Mouse (Mus musculus): Measurements from ENCODE around the gene Bloc1s3.

Bloc1s3 gene

GRCm38 (mm10) chr7:19508150-19508923 lies at the start of gene Bloc1s3, which contains the start of gene Trappc6a:
Bloc1s3 (minus strand) TSS chr7:19508367.
Trappc6a (plus strand) TSS chr7:19508395.
- peak; percentile 88 for DNase-seq

GRCm38 (mm10) chr7:19557086-19557485 lies 48.9 kb upstream of the Bloc1s3 start:
- DNase-seq = no peak

GRCm38 (mm10) chr7:19554168-19554567 lies 46.0 kb upstream of the Bloc1s3 start:
- DNase-seq = no peak

DNA sequence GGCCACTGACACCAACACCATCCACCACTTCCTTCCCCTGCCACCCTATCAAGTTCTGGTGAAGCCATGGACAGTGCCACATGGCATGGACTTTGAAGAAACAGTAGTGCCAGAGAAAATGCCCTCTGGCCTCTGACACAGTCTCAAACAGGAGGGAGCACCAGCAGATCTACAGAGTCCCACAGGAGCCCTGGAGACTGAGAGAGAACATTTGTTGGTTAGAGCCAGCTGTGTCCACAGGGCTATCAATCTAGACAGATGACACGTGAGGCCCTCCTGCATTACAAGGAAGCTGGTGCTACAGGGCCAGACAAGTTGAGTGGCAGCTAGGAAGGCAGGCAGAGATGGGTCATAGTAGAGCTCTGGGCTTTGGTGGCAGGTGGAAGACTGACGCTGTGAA lies 44.3 kb upstream of the Bloc1s3 start:
- DNase-seq = no peak

DNA sequence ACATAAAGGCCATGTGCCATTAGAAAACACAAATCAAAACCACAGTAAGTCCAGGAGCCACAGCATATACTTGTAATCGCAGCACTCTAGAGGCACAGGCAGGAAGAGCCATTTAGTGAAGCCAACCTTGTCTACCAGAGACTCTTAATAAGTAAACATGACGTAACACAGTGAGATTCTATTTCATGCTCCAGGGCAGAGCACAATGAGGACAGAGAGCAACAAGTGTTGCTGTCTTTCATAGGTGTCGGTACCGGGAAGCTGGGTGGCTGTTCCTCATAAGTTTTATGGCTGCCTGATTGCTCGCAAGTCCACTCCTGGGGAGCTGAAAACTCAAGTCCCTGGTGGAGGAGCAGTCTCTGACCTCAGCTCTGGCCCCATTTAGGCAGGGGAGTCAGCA lies 43.5 kb upstream of the Bloc1s3 start:
- no peak for DNase-seq

- DNase-seq = no peak
These were observed 41.2 kb upstream of the Bloc1s3 start for GRCm38 (mm10) chr7:19549394-19549793.

GRCm38 (mm10) chr7:19547344-19547969 lies 39.3 kb upstream of the Bloc1s3 start:
- no peak for DNase-seq

DNA sequence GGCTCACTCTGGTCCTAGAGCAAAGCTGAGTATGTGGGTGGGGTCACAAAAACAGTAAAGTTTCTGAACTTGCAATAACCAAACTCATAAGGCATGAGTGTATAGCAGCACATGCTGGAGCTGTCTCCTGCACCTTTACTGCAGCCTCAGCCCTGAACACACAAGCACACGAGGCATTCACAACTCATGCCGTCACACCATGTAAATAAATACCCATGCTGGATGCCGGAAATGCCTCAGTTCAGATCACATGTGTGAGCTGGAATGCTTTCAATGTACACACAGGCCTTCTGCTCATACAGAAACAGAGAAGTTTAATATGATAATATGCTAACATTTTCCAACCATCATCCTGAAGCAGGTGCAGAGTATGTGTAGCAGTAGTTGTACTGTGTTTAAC lies 37.8 kb upstream of the Bloc1s3 start:
- DNase-seq = no peak

- DNase-seq = no peak
These were observed 35.4 kb upstream of the Bloc1s3 start for GRCm38 (mm10) chr7:19543584-19543983.

DNA sequence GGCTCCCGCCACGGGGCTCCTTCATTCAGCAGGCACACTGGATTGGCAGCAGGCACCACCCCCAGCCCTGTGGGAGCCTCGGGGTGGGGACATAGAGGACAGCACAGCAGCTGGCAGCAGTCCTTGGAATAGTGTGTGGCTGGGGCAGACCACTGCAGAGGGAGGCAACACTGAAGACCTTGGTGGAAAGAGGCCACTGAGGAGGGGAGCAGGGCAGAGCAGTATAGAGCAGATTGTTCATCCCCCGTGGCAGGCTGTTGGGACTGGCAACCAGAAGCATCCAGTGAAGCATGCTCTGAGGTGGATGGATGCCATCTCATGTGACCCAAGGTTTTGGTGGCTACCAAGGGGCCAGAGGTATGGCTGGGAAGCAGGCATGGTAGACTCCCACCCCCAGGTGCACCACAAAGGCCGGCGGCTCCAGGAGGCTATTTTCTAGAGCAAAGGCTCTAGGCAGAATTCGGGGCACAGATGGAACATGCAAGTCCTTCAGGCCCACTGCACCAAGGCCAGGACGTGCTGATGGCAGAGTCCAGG lies 34.1 kb upstream of the Bloc1s3 start:
- peak; percentile 62 for DNase-seq

GRCm38 (mm10) chr7:19541681-19542154 lies 33.6 kb upstream of the Bloc1s3 start:
- no peak for DNase-seq

DNA sequence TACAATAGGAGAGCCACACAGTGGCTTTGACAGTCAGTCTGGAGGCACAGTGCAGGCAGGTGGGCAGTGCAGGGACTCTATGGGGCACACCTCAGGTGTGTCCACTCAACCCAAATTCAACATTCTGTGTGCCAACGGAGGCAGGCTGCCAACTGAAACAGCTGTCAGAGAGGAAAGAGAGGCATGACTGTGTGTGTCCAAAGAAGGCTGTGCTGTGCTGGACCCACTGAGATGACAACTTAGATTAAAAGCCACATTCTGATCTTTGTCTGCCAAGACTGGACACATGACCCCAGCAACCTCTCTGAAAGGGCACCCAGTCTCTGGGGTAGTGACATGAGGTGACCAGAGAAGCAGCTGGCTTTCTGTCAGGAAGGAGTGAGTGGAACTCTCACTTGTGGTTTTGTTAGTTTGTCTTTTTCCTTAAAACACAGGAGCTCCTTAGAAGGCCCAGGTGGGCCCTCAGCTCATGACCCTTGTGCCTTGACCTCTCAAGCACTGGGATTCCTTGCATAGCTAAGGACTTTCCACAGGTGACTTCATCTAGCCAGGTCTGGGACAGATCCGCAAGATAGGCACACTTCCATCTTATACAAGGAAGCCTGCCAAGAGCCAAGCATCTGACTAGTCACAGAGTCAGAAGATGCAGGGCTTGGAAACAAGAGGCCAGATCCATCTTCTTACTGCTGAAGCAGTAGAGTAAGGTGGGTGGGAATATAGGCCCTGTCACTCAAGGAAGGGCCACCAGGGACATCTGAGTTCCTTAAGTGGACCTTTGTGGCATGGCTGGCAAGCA lies 32.8 kb upstream of the Bloc1s3 start:
- no peak for DNase-seq

- no peak for DNase-seq
These were observed 26.5 kb upstream of the Bloc1s3 start for GRCm38 (mm10) chr7:19534676-19535075.

DNA sequence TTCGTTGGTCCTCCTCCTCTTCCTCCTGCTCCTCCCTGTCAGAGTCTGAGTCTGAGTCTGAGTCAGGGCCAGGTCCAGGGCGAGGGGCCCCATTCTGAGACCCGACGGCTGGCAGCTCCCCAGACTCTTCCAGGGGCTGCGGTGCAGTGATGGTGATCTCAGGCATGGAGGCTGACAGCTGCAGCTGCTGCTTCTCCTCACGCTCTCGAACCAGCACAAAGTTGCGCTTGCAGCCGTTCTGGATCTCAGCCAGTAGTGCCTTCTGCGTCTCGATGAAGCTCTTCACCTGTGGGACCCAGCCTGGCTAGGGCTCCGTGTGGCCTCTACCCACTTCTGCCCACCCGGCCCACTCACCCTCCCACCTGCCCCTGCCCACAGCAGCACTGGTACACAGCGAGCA lies 24.1 kb upstream of the Bloc1s3 start:
- DNase-seq = no peak

- DNase-seq = no peak
These were observed 22.9 kb upstream of the Bloc1s3 start for GRCm38 (mm10) chr7:19531077-19531476.

DNA sequence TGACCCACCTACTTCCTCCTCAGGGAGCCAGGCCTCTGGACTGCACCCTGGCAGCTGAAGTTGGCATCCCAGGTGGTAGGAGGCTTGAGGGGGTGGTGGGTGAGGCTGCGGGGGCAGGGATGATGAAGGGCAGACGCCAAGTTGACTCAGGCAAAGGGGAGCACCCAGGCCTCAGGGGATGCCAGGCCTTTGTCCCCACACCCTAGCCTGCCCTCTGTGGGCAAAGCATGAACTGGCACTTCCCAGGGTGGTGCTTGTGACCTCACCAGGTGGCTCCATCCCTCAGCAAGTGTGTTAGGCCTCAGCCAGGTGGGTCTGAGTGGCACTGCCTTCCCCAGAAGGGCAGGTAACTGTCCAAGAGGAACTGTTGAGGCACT lies 16.9 kb upstream of the Bloc1s3 start:
- no peak for DNase-seq

DNA sequence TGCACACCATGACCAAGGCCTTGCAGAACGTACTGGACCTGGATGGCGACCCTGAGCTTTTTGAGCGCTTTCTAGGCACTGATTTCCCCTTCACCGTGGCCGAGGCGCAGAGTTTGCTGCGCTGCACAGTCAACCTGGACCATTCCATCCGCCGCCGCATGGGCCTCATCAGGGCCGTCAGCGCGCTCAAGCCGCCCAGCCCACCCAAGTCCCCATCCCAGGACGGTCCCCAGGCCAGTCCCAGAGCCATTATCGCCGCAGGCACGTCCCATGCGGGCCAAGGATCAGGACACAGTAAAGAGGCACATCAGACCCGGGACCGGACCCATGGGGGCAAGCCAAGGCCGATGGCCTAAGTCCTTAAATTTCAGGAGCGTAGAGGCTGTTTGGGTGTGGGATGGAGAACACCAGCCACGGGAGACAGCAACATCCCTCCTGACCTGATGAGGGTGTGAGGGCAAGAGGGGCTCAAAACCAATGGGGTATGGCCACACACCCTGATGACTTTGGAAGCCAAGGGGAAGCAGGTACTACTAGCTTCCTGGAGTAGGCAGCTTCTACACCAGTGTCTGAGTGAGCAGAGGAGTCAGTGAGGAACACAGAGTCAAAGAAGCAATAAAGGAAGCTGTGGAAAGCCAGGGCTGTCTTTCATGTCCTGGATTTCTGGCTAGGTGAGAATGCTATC lies 16.4 kb upstream of the Bloc1s3 start:
- DNase-seq = no peak

DNA sequence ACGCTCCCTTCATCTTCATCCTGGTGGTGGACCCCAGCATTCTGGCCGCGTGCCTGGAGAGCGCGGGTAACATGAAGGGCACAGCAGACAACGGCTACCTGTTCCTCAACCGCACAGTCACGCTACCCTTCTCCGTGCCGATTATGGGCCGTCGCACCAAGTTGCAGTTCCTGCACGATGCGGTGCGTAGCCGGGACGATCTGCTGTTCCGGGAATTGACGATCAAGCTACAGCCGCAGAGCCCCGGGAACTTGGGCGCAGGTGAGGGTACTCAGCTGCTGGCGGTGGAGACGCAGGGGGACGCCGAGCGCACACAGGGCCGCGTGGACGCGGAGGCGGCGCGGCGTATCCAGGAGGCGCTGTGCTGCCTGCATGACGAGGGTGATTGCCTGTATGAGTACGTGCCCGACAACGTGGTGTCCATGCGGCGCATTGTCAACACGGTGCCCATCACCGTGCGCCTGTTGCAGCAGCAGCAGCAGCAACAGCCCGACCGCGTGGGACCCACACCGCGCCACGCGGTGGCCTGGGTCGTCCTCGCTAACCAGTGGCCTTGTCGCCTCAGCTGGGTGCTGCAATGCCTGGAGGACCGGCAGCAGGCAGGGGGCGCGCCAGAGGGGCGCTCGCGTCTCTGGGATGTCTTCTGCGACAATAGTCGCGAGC lies 15.7 kb upstream of the Bloc1s3 start:
- DNase-seq = no peak

GRCm38 (mm10) chr7:19523017-19523756 lies 15.0 kb upstream of the Bloc1s3 start:
- DNase-seq = no peak

GRCm38 (mm10) chr7:19520032-19520431 lies 11.9 kb upstream of the Bloc1s3 start:
- DNase-seq = no peak

GRCm38 (mm10) chr7:19517652-19518365 lies 9.6 kb upstream of the Bloc1s3 start, which contains the start of gene Nkpd1:
Nkpd1 (plus strand) TSS chr7:19517838.
- DNase-seq = no peak

Data from cerebellum, adult 11 months (tissue).